Mouse (Mus musculus) thymus, adult 2 months (tissue): ENCODE data around the gene Zfp128. TPM values are rescaled to one million over a fixed set of nuclear protein-coding genes. Genes with fewer than 3 reads are reported as not detected.
A peak's percentile ranks its signal among the peaks of the same experiment; 100 is the strongest.

Source experiments
- DNase-seq: peaks from one replicate; pipeline ENCODE4 v3.0.0; 2021
- H3K27ac ChIP-seq: fragments of 200-500 bp; 2 replicates; pipeline ENCODE4 v1.5.1; 2012; ENCODE audit warnings: low read length, control low read depth; ENCODE audit not compliant: control insufficient read depth, insufficient read depth
- H3K27me3 ChIP-seq: fragments of 200-500 bp; 2 replicates; pipeline ENCODE4 v1.6.1; 2012; ENCODE audit warnings: mild to moderate bottlenecking, low read length, moderate library complexity, mixed read lengths; ENCODE audit not compliant: control insufficient read depth, insufficient read depth
- H3K36me3 ChIP-seq: fragments of 200-500 bp; 2 replicates; pipeline ENCODE4 v1.6.1; 2012; ENCODE audit warnings: mild to moderate bottlenecking, low read length, moderate library complexity; ENCODE audit not compliant: control insufficient read depth, insufficient read depth
- H3K4me1 ChIP-seq: fragments of 200-500 bp; replicated peaks from 2 replicates; pipeline ENCODE4 v1.6.1; 2012; ENCODE audit warnings: low read length; ENCODE audit not compliant: control insufficient read depth, insufficient read depth
- H3K4me3 ChIP-seq: fragments of 200-500 bp; 2 replicates; pipeline ENCODE4 v1.5.1; 2012; ENCODE audit warnings: mild to moderate bottlenecking, low read length, control low read depth, moderate library complexity; ENCODE audit not compliant: control insufficient read depth, insufficient read depth
- CTCF ChIP-seq: fragments of 200-500 bp; IDR thresholded peaks from 2 replicates; pipeline ENCODE4 v1.5.1; 2012; ENCODE audit warnings: mild to moderate bottlenecking, control low read depth, low read length, moderate library complexity, borderline replicate concordance; ENCODE audit not compliant: control insufficient read depth, poor library complexity, insufficient read depth; ENCODE audit errors: extremely low read depth
- POLR2A ChIP-seq: fragments of 200-500 bp; IDR thresholded peaks from 2 replicates; pipeline ENCODE4 v1.6.1; 2012; ENCODE audit warnings: mild to moderate bottlenecking, low read length, control low read depth, moderate library complexity; ENCODE audit not compliant: control insufficient read depth, poor library complexity, insufficient read depth; ENCODE audit errors: extremely low read depth
- WGBS: fragments of 180-500 bp; shearing (Covaris S2); methylation state at CpG from one replicate; pipeline ENCODE4 v1.1.7; 2018; 5-methylcytosine and 5-hydroxymethylcytosine counted together
- polyA plus RNA-seq: library from polyadenylated mRNA; depleted of rRNA; stranded (reverse); fragments of >200 nt; gene quantifications from 2 replicates; pipeline ENCODE4 v1.2.3, GENCODE M21; 2012

The Zfp128 gene
- polyA plus RNA-seq, 1 experiment = 1.7 TPM

DNA sequence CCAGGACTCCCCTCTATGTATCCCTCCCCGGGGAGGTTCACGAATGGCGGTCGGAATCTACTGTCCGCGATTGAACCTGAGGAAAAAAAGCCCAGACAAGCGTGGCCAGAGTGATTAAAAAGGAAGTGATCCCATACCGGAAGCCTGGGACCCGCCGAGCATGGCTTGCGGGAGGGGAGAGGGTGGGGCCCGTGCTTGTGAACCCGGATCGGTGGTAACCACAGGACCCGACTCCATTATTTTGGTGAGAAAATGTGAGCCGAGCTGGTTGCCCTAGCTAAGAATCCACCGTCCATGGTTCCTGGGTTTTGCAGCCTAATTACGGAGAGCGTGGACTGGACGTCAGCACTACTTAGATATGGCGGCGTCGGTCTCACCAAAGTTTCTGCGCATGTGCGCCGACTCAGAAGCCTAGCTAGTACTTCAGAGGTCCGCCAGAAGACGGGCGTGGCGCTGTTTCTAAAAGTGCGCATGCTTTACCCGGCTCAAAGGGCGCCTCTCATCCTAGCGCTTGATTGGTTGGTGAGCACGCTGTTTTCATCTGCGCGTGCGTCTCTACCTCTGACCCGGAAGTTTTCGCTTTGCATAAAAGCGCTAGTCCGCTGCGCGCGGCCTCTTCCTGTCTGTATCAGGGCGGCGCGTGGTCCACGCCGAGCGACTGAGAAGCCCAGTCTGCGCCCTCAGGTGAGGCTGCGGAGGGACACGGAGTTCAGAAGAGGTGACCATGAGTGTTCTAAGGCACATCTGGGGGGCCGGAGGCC is 40.9 kb downstream of the Zfp128 start, which contains the start of gene Rps5:
Gene Rps5 (plus strand): TSS at position 586 of the 761 bp plus-strand sequence.
- peak within 1 kb of the TSS; percentile 75 for H3K27ac ChIP-seq
- peak; percentile 97 for DNase-seq
- peaks cover 36% of the 10 kb centered on the region for H3K36me3 ChIP-seq
- TF ChIP-seq POLR2A = peak; percentile 90
- peak; percentile 82; the same call in 1 of the 2 replicates for TF ChIP-seq CTCF
- peak within 1 kb of the TSS; percentile 94 for H3K4me3 ChIP-seq
- WGBS = under 1% methylated on average over 55 of the region's 55 CpGs
- H3K4me1 ChIP-seq = peaks cover 7% of the 10 kb centered on the region
- no peaks in the 10 kb centered on the region for H3K27me3 ChIP-seq

DNA sequence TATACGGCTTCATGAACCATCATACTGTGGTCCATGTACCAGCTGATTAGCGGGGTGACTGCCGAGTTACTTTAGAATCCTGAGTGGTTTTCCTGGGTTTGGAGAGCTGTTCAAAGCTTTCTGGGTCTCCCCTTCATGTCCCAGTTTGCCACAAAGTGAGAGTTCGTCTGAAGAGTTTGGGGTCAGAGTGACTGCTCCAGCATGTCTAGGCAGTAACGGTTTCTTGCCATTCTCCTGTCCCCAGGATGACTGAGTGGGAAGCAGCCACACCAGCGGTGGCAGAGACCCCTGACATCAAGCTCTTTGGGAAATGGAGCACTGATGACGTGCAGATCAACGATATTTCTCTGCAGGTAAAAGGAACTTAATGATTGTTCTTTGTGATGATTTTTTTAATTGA is 41.8 kb downstream of the Zfp128 start:
- H3K4me3 ChIP-seq = peak overlapping the region; percentile 94
- H3K27me3 ChIP-seq = no peaks in the 10 kb centered on the region
- 2% methylated on average over 8 of the region's 8 CpGs for WGBS
- peaks cover 7% of the 10 kb centered on the region for H3K4me1 ChIP-seq
- DNase-seq = no peak
- H3K36me3 ChIP-seq = peaks cover 38% of the 10 kb centered on the region
- H3K27ac ChIP-seq = no peak overlapping the region
- no peak for TF ChIP-seq POLR2A

DNA sequence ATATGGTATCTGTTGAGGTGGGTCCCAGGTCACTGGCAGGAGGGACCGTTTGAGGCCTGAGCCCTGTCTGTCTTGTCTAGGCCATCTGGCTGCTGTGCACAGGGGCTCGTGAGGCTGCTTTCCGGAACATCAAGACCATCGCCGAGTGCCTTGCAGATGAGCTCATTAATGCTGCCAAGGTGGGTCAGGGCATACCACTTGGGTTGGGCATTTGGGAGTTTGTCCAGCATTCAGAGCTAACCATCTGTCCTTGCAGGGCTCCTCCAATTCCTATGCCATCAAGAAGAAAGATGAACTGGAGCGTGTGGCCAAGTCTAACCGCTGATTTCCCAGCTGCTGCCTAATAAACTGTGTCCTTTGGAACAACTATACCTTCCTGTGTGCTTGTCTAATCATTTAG is 45.3 kb downstream of the Zfp128 start:
- TF ChIP-seq CTCF (no peak), POLR2A (no peak)
- WGBS = 94% methylated on average over 7 of the region's 7 CpGs
- peaks cover 5% of the 10 kb centered on the region for H3K4me1 ChIP-seq

DNA sequence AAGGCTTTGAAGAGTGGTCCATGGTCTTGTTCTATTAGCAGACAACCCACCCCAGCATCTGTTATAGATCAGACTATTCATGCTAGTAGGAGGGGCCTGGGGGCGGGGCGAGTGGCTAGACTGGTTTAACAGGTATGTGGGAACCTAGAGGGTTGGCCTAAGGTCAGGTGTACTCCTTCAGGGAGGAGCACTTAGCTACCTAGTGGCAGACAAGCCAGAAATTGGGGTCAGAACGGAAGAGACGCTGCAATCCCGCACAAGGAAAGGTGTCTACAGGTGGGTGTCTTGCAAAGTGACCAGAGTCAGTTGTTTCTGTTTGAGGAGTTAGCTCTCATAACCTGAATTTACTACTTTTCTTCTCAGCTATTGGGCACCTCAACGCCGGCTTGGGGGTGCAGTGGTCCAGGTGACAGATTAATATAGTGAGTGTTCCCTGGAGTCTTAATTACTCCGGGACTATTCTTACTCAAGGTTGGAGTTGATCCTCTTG is 46.3 kb downstream of the Zfp128 start, which contains the start of gene Rnf225:
Gene Rnf225 (plus strand): TSS at position 226 of the 490 bp plus-strand sequence.
- Histone ChIP-seq H3K4me3 (no peak within 1 kb of the TSS), H3K27ac (no peak within 1 kb of the TSS), H3K4me1 (peaks cover 4% of the 10 kb centered on the region), H3K36me3 (peaks cover 38% of the 10 kb centered on the region), H3K27me3 (peaks cover 3% of the 10 kb centered on the region; the same call in 1 of the 2 replicates)
- TF ChIP-seq POLR2A = no peak
- TF ChIP-seq CTCF = no peak
- no peak for DNase-seq
- WGBS = 86% methylated on average over 8 of the region's 8 CpGs

More for the DNA sequence above, 45.3 kb downstream of the Zfp128 start:
- DNase-seq = no peak
- Histone ChIP-seq H3K27me3 (peaks cover 3% of the 10 kb centered on the region; the same call in 1 of the 2 replicates), H3K27ac (no peak overlapping the region), H3K4me3 (no peak overlapping the region), H3K36me3 (peaks cover 38% of the 10 kb centered on the region)

DNA sequence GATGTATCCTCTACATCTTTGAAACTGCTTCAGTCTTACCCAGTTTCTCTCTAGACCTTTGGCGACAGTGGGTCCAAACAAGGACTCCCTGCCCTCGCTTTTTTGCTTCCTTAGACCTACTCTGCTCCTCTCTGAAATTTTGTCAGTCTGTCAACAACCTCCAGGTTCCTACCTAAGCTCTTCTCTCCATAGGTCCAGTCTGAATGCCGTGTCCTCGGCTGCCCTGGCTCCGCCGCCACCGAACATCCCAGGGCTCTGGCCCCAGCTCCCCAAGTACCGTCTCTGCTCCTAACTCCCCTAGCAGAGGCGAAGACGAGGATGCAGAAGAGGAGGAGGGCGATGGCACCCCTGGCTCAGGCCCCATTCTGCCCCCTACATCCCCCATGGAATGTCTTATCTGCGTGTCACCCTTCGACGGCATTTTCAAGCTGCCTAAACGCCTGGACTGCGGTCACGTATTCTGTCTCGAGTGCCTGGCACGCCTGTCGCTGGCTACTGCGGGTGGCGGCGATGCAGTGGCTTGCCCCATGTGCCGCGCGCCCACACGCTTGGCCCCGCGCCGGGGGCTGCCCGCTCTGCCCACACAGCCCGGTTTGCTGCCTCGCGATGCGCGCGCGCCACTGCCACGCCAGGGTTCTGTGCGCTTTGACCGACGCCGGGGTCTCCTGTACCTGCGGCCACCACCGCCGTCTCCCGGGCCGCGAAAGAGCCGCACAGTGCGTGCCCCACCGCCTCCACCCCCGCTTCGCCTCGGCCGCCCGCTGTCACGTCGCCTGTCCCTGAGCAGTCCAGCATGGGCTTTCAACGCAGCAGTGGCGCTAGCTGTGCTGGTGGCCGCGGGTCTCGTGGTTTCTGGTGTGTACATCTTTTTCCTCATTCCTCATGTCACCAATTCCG is 47.0 kb downstream of the Zfp128 start:
- Histone ChIP-seq H3K27me3 (peaks cover 3% of the 10 kb centered on the region; the same call in 1 of the 2 replicates), H3K36me3 (peaks cover 38% of the 10 kb centered on the region), H3K4me1 (no peaks in the 10 kb centered on the region), H3K27ac (no peak overlapping the region), H3K4me3 (no peak overlapping the region)
- no peak for DNase-seq
- TF ChIP-seq CTCF (no peak), POLR2A (no peak)
- WGBS = 18% methylated on average over 65 of the region's 65 CpGs

DNA sequence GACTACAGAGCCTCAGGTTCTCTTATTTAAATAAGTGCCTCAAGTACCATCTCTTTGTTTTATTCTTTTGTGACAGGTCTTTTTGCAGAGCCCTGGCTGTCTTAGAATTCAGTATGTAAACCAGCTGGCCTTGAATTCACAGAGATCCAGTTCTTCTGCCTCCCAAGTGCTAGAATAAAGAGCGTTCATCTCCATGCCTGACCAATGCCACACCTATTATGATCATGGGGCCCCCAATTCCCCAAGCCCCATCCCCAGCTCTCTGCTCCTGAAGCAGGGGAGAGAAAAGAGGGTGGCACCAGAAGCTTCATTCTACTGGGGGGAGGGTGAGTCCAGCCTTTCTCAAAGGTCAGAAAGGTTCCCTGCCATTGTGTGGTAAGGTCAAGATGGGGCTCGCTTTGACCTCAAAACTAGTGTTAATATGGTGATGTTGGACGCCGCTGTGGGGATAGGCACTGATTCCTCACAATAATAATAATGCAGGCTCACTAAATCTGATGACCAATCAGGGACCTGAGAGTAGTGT is 52.7 kb downstream of the Zfp128 start:
- no peak overlapping the region for H3K27ac ChIP-seq
- no peaks in the 10 kb centered on the region for H3K27me3 ChIP-seq
- WGBS = 94% methylated on average over 4 of the region's 4 CpGs
- DNase-seq = no peak
- TF ChIP-seq POLR2A (no peak), CTCF (no peak)
- H3K4me3 ChIP-seq = no peak overlapping the region
- no peaks in the 10 kb centered on the region for H3K36me3 ChIP-seq
- no peaks in the 10 kb centered on the region for H3K4me1 ChIP-seq
